Mouse (Mus musculus) kidney, embryonic 16.5 days (tissue): ENCODE results near the gene Ngef. TPM values are rescaled to one million over a fixed set of nuclear protein-coding genes. Genes with fewer than 3 reads are reported as not detected.
A peak's percentile ranks its signal among the peaks of the same experiment; 100 is the strongest.

Experiments used
- ATAC-seq: fragments of 200-750 bp; cut with Nextera tagmentation; 2 replicates; pipeline ENCODE4 v1.8.0; 2017; ENCODE audit warnings: moderate TSS enrichment; ENCODE audit not compliant: low FRiP score, low TSS enrichment
- H3K27ac ChIP-seq: fragments of 300-500 bp; sonication (generic); 2 replicates; pipeline ENCODE4 v1.5.1; 2014; ENCODE audit warnings: low read length
- H3K27me3 ChIP-seq: fragments of 300-500 bp; sonication (generic); 2 replicates; pipeline ENCODE4 v1.6.1; 2014; ENCODE audit warnings: low read length, control low read depth, mixed read lengths; ENCODE audit not compliant: insufficient read depth
- H3K36me3 ChIP-seq: fragments of 300-500 bp; sonication (generic); 2 replicates; pipeline ENCODE4 v1.6.1; 2014; ENCODE audit warnings: low read length, control low read depth, mixed read lengths; ENCODE audit not compliant: insufficient read depth
- H3K4me1 ChIP-seq: fragments of 300-500 bp; sonication (generic); 2 replicates; pipeline ENCODE4 v1.6.1; 2014; ENCODE audit warnings: low read length, control low read depth, mixed read lengths; ENCODE audit not compliant: insufficient read depth
- H3K4me2 ChIP-seq: fragments of 300-500 bp; sonication (generic); replicated peaks from 2 replicates; pipeline ENCODE4 v1.6.1; 2014; ENCODE audit warnings: low read depth, low read length
- H3K4me3 ChIP-seq: fragments of 300-500 bp; sonication (generic); 2 replicates; pipeline ENCODE4 v1.5.1; 2014; ENCODE audit warnings: mild to moderate bottlenecking, low read length
- H3K9ac ChIP-seq: fragments of 300-500 bp; sonication (generic); replicated peaks from 2 replicates; pipeline ENCODE4 v1.6.1; 2014; ENCODE audit warnings: low read length
- H3K9me3 ChIP-seq: fragments of 300-500 bp; sonication (generic); 2 replicates; pipeline ENCODE4 v1.6.1; 2016; ENCODE audit warnings: low read length, control low read depth
- WGBS: fragments of 180-500 bp; shearing (Covaris S2); extraction: QIAGEN DNeasy Blood & Tissue Kit; methylation state at CpG from one replicate; pipeline ENCODE4 v1.1.7; 2014; 5-methylcytosine and 5-hydroxymethylcytosine counted together
- polyA plus RNA-seq: library from polyadenylated mRNA; unstranded; fragments of >200 nt; fragmentation: Nextera tagmentation; extraction: Ambion mirVana; gene quantifications from 2 replicates; pipeline ENCODE4 v1.2.1, GENCODE M21; 2015

The Ngef gene
- polyA plus RNA-seq, 1 experiment from 2014 or later, result 2.7 TPM

DNA sequence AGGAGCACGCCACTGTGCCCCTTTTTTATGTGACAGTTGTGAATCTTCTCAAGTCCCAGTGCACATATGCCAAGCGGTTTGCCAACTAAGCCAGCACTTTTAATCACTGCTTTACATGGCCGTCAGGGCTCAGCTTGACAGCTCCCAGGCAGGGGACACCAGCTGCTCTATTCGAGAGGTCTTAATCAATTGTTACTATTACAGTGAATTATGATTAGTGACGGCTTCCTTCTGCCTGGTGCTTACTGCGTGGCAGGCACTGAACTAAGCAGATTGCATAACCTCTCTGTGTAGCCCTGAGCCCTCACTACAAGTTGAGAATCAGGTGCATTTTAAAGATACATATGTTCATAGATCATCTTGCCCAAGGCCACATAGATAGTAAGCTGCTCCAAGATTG, 683 bp upstream of the Ngef start:
- 37% methylated on average over 6 of the region's 6 CpGs for whole genome bisulfite sequencing
- H3K4me3 ChIP-seq, result no peak overlapping the region

DNA sequence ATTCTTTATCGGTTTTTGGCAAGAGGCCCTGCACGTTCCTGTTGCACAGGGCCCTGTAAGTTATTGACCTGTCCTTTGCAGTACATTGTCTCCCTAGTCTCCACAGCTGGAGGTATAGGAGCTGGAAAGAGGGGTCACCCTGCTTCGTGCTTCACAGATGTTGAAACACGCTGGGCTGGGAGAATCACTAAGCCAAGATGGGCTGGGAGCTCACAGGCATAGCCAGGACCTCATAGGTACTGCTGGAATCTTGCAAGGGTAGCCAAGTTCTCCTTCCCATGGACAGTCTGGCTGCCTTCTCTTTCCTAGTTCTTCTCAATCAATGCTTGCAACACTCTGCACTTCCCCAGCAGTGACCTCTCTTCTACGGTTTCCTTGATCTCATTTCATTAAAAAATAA, 409 bp downstream of the Ngef start:
- H3K27ac ChIP-seq, result peak overlapping the region; percentile 36; the same call in 1 of the 2 replicates
- H3K27me3 ChIP-seq, result no peaks in the 10 kb centered on the region
- no peak for ATAC-seq
- H3K4me2 ChIP-seq, result no peak overlapping the region
- H3K9me3 ChIP-seq, result no peaks in the 10 kb centered on the region
- no peak overlapping the region for H3K4me3 ChIP-seq
- H3K36me3 ChIP-seq, result no peaks in the 10 kb centered on the region
- H3K4me1 ChIP-seq, result peaks cover 19% of the 10 kb centered on the region
- no peak overlapping the region for H3K9ac ChIP-seq
- WGBS, result 70% methylated on average over 5 of the region's 5 CpGs

More for the DNA sequence above, 683 bp upstream of the Ngef start:
- no peak overlapping the region for H3K9ac ChIP-seq
- H3K27me3 ChIP-seq, result no peaks in the 10 kb centered on the region
- H3K4me2 ChIP-seq, result no peak overlapping the region
- ATAC-seq, result peak; percentile 21; the same call in 1 of the 2 replicates
- peak overlapping the region; percentile 89 for H3K27ac ChIP-seq
- H3K9me3 ChIP-seq, result no peaks in the 10 kb centered on the region
- H3K4me1 ChIP-seq, result peaks cover 19% of the 10 kb centered on the region
- H3K36me3 ChIP-seq, result no peaks in the 10 kb centered on the region

DNA sequence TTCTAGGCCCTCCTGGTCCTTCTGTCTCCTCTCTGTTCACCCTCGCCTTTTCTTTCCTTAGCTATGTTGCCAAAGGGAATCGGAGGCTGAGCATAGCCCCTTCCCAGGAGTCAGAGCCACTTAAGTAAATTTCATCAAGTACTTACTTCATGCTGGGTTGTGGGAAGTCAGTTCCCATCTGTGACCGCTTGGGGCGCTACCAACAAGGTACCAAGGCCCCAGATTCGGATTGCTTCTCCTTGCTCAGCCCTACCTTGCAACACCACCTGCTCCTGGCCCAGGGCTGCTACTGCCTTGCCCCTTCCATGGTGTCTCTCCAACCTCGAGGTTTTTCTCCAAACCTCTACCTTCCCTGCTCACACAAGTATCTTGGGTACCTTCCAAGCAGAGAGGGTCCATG, 5.3 kb downstream of the Ngef start:
- no peaks in the 10 kb centered on the region for H3K36me3 ChIP-seq
- H3K9me3 ChIP-seq, result no peaks in the 10 kb centered on the region
- no peak overlapping the region for H3K9ac ChIP-seq
- no peak overlapping the region for H3K4me3 ChIP-seq
- no peak for ATAC-seq
- no peak overlapping the region for H3K4me2 ChIP-seq
- H3K27me3 ChIP-seq, result no peaks in the 10 kb centered on the region
- WGBS, result 55% methylated on average over 6 of the region's 6 CpGs
- H3K27ac ChIP-seq, result no peak overlapping the region
- H3K4me1 ChIP-seq, result peaks cover 2% of the 10 kb centered on the region; the same call in 1 of the 2 replicates

DNA sequence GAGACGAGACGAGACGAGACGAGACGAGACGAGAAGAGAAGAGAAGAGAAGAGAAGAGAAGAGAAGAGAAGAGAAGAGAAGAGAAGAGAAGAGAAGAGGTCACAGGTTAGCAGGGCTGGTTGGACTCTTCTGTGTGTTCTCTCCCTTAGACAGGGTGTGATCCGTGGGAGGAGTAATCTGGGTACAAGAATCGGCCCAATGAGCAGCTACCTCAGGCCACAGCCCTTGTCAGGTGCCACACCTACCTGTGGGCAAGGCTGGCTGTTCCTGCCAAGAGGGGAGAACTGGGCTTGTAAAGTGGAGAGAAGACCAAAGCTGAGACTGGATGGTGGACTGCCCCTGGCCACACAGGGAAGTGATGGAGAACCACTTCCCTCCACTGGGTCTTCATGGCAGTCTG, 7.9 kb downstream of the Ngef start:
- H3K4me2 ChIP-seq, result no peak overlapping the region
- H3K27me3 ChIP-seq, result no peaks in the 10 kb centered on the region
- 81% methylated on average over 7 of the region's 8 CpGs for WGBS
- ATAC-seq, result no peak
- no peak overlapping the region for H3K9ac ChIP-seq
- no peaks in the 10 kb centered on the region for H3K4me1 ChIP-seq
- H3K4me3 ChIP-seq, result no peak overlapping the region
- H3K36me3 ChIP-seq, result no peaks in the 10 kb centered on the region
- H3K27ac ChIP-seq, result no peak overlapping the region
- H3K9me3 ChIP-seq, result no peaks in the 10 kb centered on the region

DNA sequence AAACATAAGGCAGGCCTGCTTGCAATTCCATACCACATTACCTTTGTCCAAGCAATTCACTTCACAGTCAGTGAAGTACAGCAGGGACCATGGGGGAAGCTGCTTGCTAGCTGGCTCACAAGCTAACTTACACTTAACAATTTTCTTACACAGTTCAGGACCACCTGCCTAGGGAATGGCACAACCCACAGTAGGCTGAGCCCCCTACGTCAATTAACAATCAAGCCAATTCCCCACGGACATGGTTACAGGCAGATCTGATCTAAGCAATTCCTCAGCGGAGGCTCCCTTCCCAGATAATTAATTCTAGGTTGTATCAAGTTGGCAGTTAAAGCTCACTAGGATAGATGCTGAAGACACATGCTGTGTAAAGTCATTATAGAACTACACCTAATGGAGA, 10.7 kb downstream of the Ngef start:
- 71% methylated on average over 3 of the region's 3 CpGs for WGBS
- Histone ChIP-seq H3K4me3 (no peak overlapping the region), H3K9ac (no peak overlapping the region), H3K36me3 (no peaks in the 10 kb centered on the region), H3K27me3 (no peaks in the 10 kb centered on the region), H3K4me1 (no peaks in the 10 kb centered on the region), H3K4me2 (no peak overlapping the region), H3K27ac (no peak overlapping the region), H3K9me3 (no peaks in the 10 kb centered on the region)
- no peak for ATAC-seq

DNA sequence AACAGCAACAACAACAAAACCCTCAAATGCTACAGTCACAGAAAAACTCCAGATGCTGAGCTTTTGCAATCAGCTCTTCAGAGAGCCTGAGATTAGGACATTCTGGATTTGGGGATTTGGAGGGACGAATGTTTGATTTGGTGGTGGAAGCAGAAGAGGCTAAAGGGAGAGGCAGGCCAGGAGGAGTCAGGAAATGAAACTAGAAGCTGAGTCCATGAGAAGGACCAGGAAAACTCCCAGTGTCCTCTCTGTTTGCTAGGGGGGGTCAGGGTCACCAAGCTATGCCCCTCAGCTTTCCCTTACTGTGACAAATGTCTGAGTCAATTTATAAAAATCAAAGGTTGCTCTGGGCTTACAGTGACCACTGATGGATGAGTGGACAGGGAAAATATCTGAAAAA, 20.1 kb downstream of the Ngef start:
- Histone ChIP-seq H3K4me3 (no peak overlapping the region), H3K36me3 (no peaks in the 10 kb centered on the region), H3K27me3 (no peaks in the 10 kb centered on the region), H3K27ac (no peak overlapping the region), H3K4me1 (no peaks in the 10 kb centered on the region), H3K4me2 (no peak overlapping the region), H3K9ac (no peak overlapping the region), H3K9me3 (no peaks in the 10 kb centered on the region)
- WGBS, result 87% methylated on average over 1 of the region's 1 CpGs
- no peak for ATAC-seq

DNA sequence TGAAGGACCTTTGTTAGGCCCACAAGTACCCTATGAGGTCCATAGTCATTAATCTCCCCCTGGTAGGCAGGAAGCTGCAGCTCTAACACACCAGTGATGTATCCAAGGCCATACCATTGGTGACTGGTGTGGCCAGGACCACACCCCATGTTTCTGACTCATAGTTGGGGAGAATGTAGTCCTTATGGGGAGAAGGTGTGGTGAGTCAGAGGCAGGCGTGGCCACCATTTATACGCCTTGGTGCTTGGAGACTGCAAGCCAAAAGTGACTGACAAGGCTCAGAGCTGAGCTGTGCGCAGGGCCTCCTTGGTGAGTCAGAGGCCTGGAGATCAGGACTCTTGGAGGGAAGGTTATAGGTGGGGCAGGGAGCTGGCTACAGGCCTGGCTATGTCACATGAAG, 22.7 kb downstream of the Ngef start:
- Histone ChIP-seq H3K9me3 (no peaks in the 10 kb centered on the region), H3K27me3 (no peaks in the 10 kb centered on the region), H3K27ac (no peak overlapping the region), H3K4me1 (no peaks in the 10 kb centered on the region), H3K4me2 (no peak overlapping the region), H3K9ac (no peak overlapping the region), H3K36me3 (no peaks in the 10 kb centered on the region), H3K4me3 (no peak overlapping the region)
- 85% methylated on average over 3 of the region's 3 CpGs for WGBS
- ATAC-seq, result no peak

DNA sequence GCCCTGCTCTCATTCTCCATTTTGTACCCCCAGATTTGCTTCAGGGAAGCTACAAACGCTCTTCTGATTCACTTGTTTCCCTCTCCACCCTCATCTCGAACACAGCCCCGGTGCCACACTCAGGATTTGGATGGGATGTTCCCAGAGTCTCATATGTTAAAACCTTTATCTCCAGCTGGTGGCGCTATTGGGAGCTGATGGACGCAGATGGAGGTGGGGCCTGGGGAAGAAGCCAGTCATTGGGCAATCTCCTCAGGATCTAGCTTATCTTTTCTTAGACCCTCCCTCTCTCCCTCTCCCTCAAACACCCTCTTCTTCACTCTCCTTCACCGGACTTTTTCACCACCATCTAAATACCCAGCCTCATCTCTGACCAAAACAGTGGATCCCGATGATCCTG, 32.1 kb downstream of the Ngef start:
- Histone ChIP-seq H3K4me3 (no peak overlapping the region), H3K4me2 (no peak overlapping the region), H3K4me1 (no peaks in the 10 kb centered on the region), H3K27ac (no peak overlapping the region), H3K27me3 (no peaks in the 10 kb centered on the region), H3K9ac (no peak overlapping the region), H3K36me3 (no peaks in the 10 kb centered on the region), H3K9me3 (no peaks in the 10 kb centered on the region)
- 37% methylated on average over 7 of the region's 7 CpGs for WGBS
- ATAC-seq, result no peak

DNA sequence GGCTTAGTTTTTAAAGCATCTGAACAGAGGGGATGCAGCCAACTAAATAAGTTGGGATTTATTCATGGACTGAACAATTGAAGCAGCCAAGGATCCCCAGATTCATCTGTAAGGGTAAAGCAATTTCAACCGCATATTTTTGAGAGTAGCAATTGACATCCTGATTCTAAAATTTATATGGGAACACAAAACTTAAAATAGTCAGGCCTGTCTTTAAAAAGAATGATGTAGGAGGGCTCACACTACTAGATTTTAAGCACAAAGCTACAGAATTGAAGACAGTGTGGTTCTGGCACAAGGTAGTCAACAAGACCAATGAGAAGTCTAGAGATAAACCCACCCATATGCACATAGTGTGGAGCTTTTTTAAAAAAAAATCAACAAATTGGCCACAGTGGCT, 36.7 kb downstream of the Ngef start:
- no peaks in the 10 kb centered on the region for H3K9me3 ChIP-seq
- H3K4me2 ChIP-seq, result no peak overlapping the region
- ATAC-seq, result no peak
- no peak overlapping the region for H3K9ac ChIP-seq
- no peaks in the 10 kb centered on the region for H3K27me3 ChIP-seq
- H3K4me3 ChIP-seq, result no peak overlapping the region
- 91% methylated on average over 1 of the region's 1 CpGs for WGBS
- H3K27ac ChIP-seq, result no peak overlapping the region
- H3K36me3 ChIP-seq, result no peaks in the 10 kb centered on the region
- no peaks in the 10 kb centered on the region for H3K4me1 ChIP-seq

DNA sequence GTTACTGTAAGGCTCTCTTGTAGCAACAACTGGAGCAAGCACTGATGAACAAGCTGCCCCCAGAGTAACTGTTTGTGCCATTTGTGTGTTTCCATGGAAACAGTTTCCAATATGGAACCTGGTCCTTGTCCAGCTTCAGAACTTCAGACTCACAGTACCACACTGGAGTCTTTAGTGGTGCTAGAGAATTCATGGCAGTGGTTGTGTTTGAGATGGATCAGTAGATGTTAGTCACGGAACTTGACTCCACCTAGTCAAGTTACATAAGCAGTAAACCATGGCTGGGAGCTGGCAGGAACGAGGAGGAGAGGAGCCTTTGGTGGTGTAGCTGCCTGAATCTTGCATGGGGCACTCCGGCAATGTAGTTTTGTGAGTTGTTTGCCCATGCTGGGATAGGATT, 39.6 kb downstream of the Ngef start:
- no peaks in the 10 kb centered on the region for H3K9me3 ChIP-seq
- no peak overlapping the region for H3K4me3 ChIP-seq
- 53% methylated on average over 3 of the region's 3 CpGs for WGBS
- H3K9ac ChIP-seq, result no peak overlapping the region
- H3K27ac ChIP-seq, result no peak overlapping the region
- H3K27me3 ChIP-seq, result no peaks in the 10 kb centered on the region
- H3K4me1 ChIP-seq, result no peaks in the 10 kb centered on the region
- ATAC-seq, result no peak
- no peak overlapping the region for H3K4me2 ChIP-seq
- no peaks in the 10 kb centered on the region for H3K36me3 ChIP-seq

DNA sequence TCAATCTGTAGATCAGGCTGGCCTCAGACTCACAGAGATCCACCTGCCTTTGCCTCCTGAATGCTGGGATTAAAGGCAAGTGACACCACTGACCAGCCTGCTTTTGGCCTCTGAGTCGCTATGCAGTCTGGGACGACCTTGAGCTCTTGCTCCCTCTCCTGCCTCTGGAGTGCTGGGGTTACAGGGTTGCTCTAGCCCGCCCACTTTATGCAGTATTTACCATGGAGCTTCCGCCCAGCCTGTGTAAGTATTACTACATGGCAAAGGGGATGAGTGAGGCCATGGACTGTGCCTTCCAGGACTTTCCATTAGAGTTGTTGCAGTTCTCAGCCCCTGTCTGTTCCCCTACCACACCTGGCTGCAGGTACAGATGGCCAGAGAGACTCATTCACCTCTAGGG, 41.3 kb downstream of the Ngef start:
- no peak overlapping the region for H3K4me3 ChIP-seq
- H3K27me3 ChIP-seq, result no peaks in the 10 kb centered on the region
- 85% methylated on average over 4 of the region's 4 CpGs for WGBS
- no peaks in the 10 kb centered on the region for H3K4me1 ChIP-seq
- no peak overlapping the region for H3K27ac ChIP-seq
- H3K36me3 ChIP-seq, result no peaks in the 10 kb centered on the region
- no peaks in the 10 kb centered on the region for H3K9me3 ChIP-seq
- H3K4me2 ChIP-seq, result no peak overlapping the region
- peak; percentile 27; the same call in 1 of the 2 replicates for ATAC-seq
- no peak overlapping the region for H3K9ac ChIP-seq
